Comparison of ENCODE assay signal across 8 mouse cellular contexts in the genomic region with DNA sequence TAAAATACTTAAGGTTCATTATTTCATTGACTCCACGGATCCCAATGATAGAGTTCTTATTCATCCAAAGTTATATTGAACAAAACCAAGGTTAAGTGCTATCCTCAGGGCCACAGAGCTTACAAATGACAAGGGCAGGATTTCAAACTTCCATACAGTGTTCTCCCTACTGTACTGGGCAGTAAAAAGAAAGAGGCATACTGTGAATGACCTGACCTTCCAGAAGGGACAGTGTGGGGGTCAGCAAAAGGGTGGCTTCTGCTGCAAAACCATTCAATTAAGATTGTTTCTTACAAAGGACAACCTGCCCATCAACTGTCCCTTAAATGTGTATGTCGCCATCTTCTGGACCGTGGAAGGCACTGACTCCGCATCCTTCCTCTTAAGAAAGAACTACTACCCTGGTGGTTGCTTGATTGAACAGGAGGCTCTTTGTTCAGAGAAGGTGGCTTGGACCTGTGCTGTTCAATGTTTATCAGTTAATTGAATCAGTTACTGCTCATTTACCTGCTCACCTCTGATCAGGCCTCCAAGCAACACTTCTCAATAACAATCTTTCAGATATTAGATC.
A peak's percentile ranks its signal among the peaks of the same experiment; 100 is the strongest.
DNase-seq lines count a peak whose midpoint lies in the region; ATAC-seq and TF ChIP-seq lines count a peak whose summit lies in the region.

No protein-coding gene starts in this region.

- no peak for DNase-seq in kidney, adult 11 months
- no peak for DNase-seq in Patski (ENCODE audit: low read depth, low spot score)
- no peak for DNase-seq in liver, embryonic 11.5 days (ENCODE audit: low spot score)
- no peak for DNase-seq in urinary bladder, postnatal 14 days (ENCODE audit: low spot score)
- no peak for DNase-seq in adipocyte (ENCODE audit: low spot score)
- no peak for DNase-seq in lung, adult 18-20 months

- H3K36me3 ChIP-seq in kidney, embryonic 15.5 days, result no peaks in the 10 kb centered on the region
- no peaks in the 10 kb centered on the region for H3K36me3 ChIP-seq in liver, embryonic 11.5 days (ENCODE audit: control insufficient read depth, insufficient read depth, low read length)

- H3K9me3 ChIP-seq in kidney, embryonic 15.5 days (replicated peaks), result no peaks in the 10 kb centered on the region
- no peaks in the 10 kb centered on the region for H3K9me3 ChIP-seq in liver, embryonic 11.5 days (ENCODE audit: control insufficient read depth, low read length)

- TF ChIP-seq POLR2A in cortical plate, adult 2 months (IDR thresholded peaks at IDR 0.05; ENCODE audit: extremely low read depth, insufficient read depth, low read length), result no peak

- CTCF ChIA-PET in Patski (lab: Charles Lee), result no interaction called here

- POLR2A ChIA-PET in Patski (lab: Charles Lee), result no interaction called here

- H3K4me2 ChIP-seq in kidney, embryonic 15.5 days, result no peak overlapping the region
- no peak overlapping the region for H3K4me2 ChIP-seq in liver, embryonic 11.5 days

- no peaks in the 10 kb centered on the region for H3K4me1 ChIP-seq in kidney, embryonic 15.5 days
- no peaks in the 10 kb centered on the region; the same call in 1 of the 2 replicates for H3K4me1 ChIP-seq in cortical plate, adult 2 months (ENCODE audit: control insufficient read depth, insufficient read depth, low read length)
- no peaks in the 10 kb centered on the region for H3K4me1 ChIP-seq in liver, embryonic 11.5 days (replicated peaks; ENCODE audit: control insufficient read depth, insufficient read depth, low read length)

- H3K4me3 ChIP-seq in kidney, embryonic 15.5 days (replicated peaks), result no peak overlapping the region
- H3K4me3 ChIP-seq in cortical plate, adult 2 months (ENCODE audit: insufficient read depth, low read length), result no peak overlapping the region
- no peak overlapping the region for H3K4me3 ChIP-seq in liver, embryonic 11.5 days (ENCODE audit: low read depth, low read length)

- no peak overlapping the region for H3K27ac ChIP-seq in kidney, embryonic 15.5 days
- H3K27ac ChIP-seq in cortical plate, adult 2 months (ENCODE audit: insufficient read depth, low read length), result no peak overlapping the region
- H3K27ac ChIP-seq in liver, embryonic 11.5 days (ENCODE audit: low read depth, low read length), result no peak overlapping the region

- 0 out of 2 replicates have a peak, but pooled peaks have one; percentile 40 for ATAC-seq in kidney, embryonic 15.5 days (replicated peaks; ENCODE audit: low FRiP score)
- ATAC-seq in Patski, result no peak
- peak; percentile 45; the same call in 1 of the 2 replicates for ATAC-seq in liver, embryonic 11.5 days (replicated peaks; ENCODE audit: low FRiP score)

- peak; percentile 23 for TF ChIP-seq CTCF in Patski (IDR thresholded peaks at IDR 0.05)
- TF ChIP-seq CTCF in cortical plate, adult 2 months (IDR thresholded peaks at IDR 0.05; ENCODE audit: extremely low read depth, insufficient read depth, low read length), result peak; percentile 62

- WGBS in kidney, embryonic 15.5 days, result 44% methylated on average over 4 of the region's 4 CpGs
- 60% methylated on average over 4 of the region's 4 CpGs for WGBS in liver, embryonic 11.5 days

- H3K27me3 ChIP-seq in kidney, embryonic 15.5 days, result no peaks in the 10 kb centered on the region
- no peaks in the 10 kb centered on the region for H3K27me3 ChIP-seq in Patski
- no peaks in the 10 kb centered on the region for H3K27me3 ChIP-seq in liver, embryonic 11.5 days (replicated peaks; ENCODE audit: control insufficient read depth, insufficient read depth, low read length)

- H3K9ac ChIP-seq in kidney, embryonic 15.5 days, result no peak overlapping the region
- no peak overlapping the region for H3K9ac ChIP-seq in liver, embryonic 11.5 days (ENCODE audit: low read depth, low read length)

- in situ Hi-C loops in Patski (cut with MboI; ENCODE audit: low pct_unique_long_range_greater_than_20kb), result no loop called here
